Mouse (Mus musculus): ENCODE data around the gene Cd3g. TPM values are rescaled to one million over a fixed set of nuclear protein-coding genes. Genes with fewer than 3 reads are reported as not detected.
A peak's percentile ranks its signal among the peaks of the same experiment; 100 is the strongest.

The Cd3g gene
- total and polyA plus RNA-seq, 2 experiments from 2014 or later = not detected

DNA sequence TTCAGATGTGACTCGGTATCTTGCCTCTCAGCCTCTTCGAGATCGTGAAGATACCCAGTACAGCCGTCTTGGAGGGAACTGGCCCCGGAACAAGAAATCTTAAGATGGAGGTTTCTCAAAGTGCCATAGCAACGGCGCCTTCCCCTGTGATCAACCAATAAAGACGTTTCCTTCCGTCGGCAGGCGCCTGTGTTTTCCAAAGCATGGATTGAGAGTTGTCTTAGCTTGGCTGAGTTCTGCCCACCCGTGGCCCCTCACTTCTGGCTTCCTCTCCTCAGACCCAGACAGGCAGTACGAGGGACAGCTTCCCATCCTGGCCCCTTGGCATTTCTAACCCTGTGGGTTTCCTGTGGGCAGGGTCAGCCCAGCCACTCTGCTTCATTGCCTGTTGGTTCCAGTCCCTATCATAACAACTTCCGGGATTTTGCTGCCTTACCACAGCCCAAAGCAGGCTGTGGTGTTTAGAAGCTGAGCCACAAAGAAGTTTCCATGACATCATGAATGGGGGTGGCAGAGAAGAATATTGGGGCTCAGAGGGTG is 6.1 kb upstream of the Cd3g start:
- Histone ChIP-seq H3K4me1 (ENCODE audit: control insufficient read depth, insufficient read depth) (no peaks in the 10 kb centered on the region), H3K4me2 (ENCODE audit: low read depth, low read length) (peak overlapping the region; percentile 30; the same call in 1 of the 2 replicates), H3K36me3 (replicated peaks; ENCODE audit: control insufficient read depth, insufficient read depth, low read length) (no peaks in the 10 kb centered on the region), H3K27ac (ENCODE audit: low read depth) (peak overlapping the region; percentile 43; the same call in 1 of the 2 replicates), H3K27me3 (ENCODE audit: control insufficient read depth, insufficient read depth, low read length) (no peaks in the 10 kb centered on the region), H3K9ac (replicated peaks; ENCODE audit: low read depth, low read length) (no peak overlapping the region), H3K9me3 (replicated peaks; ENCODE audit: control insufficient read depth, low read length) (no peaks in the 10 kb centered on the region), H3K4me3 (ENCODE audit: low read depth, low read length) (peak overlapping the region; percentile 5; the same call in 1 of the 2 replicates)
- ATAC-seq (ENCODE audit: insufficient read depth, low read depth) = peak; percentile 51
- TF ChIP-seq CTCF (IDR thresholded peaks at IDR 0.05; ENCODE audit: low read depth) (no peak), EP300 (IDR thresholded peaks at IDR 0.05; ENCODE audit: low read depth) (no peak)
- 53% methylated on average over 14 of the region's 14 CpGs for WGBS
- DNase-seq (ENCODE audit: low spot score) = peak; percentile 30

DNA sequence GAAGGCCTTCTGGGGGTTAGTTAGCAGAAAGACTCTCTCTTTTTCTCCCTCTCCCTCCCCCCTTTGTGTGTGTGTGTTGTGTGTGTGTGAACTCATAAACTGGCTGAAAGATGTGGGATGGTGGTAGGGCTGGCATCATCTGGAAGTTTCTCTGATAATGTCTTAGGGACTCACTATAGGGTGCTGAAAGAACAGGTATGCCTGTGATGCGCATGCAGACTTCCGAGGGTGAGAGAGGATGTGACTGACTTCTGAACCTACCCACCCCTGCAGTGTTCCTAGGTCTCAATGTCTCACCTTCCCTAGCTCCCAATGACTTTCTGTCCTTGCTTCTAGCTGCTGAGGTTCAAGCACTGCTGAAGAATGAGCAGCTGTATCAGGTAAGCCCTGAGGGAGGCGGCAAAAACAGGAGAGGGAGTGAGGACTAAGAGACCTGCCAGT is 5.5 kb upstream of the Cd3g start:
- no peaks in the 10 kb centered on the region for H3K27me3 ChIP-seq (ENCODE audit: control insufficient read depth, insufficient read depth, low read length)
- 66% methylated on average over 3 of the region's 3 CpGs for WGBS
- no peaks in the 10 kb centered on the region for H3K9me3 ChIP-seq (replicated peaks; ENCODE audit: control insufficient read depth, low read length)
- ATAC-seq (ENCODE audit: insufficient read depth, low read depth) (no peak), DNase-seq (ENCODE audit: low spot score) (no peak)
- H3K4me3 ChIP-seq (ENCODE audit: low read depth, low read length) = peak overlapping the region; percentile 5; the same call in 1 of the 2 replicates
- no peaks in the 10 kb centered on the region for H3K4me1 ChIP-seq (ENCODE audit: control insufficient read depth, insufficient read depth)
- no peak overlapping the region for H3K9ac ChIP-seq (replicated peaks; ENCODE audit: low read depth, low read length)
- H3K36me3 ChIP-seq (replicated peaks; ENCODE audit: control insufficient read depth, insufficient read depth, low read length) = no peaks in the 10 kb centered on the region
- peak overlapping the region; percentile 30; the same call in 1 of the 2 replicates for H3K4me2 ChIP-seq (ENCODE audit: low read depth, low read length)
- no peak overlapping the region for H3K27ac ChIP-seq (ENCODE audit: low read depth)
- TF ChIP-seq CTCF (IDR thresholded peaks at IDR 0.05; ENCODE audit: low read depth) = no peak
- TF ChIP-seq EP300 (IDR thresholded peaks at IDR 0.05; ENCODE audit: low read depth) = no peak

DNA sequence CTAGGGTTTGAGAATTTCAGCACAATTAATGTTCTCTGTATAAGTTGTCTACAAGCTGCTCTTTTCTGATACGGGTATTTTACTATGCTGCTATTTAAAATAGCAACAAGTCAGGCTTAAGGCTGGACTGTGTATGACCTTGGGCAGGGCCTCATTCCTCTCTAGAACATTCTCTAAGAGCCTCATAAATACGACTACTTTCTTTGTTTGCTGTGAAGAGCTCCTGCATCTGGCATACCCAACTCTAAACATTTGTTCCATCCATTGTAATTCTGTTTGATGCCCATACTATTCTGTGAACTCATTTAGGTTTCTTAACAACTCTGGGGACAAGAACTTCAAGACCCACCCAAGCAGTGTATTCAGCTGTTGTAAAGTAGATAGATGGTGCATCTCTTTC is 2.8 kb upstream of the Cd3g start:
- no peak for TF ChIP-seq EP300 (IDR thresholded peaks at IDR 0.05; ENCODE audit: low read depth)
- TF ChIP-seq CTCF (IDR thresholded peaks at IDR 0.05; ENCODE audit: low read depth) = no peak
- no peak for ATAC-seq (ENCODE audit: insufficient read depth, low read depth)
- H3K4me2 ChIP-seq (ENCODE audit: low read depth, low read length) = peak overlapping the region; percentile 30; the same call in 1 of the 2 replicates
- H3K27me3 ChIP-seq (ENCODE audit: control insufficient read depth, insufficient read depth, low read length) = no peaks in the 10 kb centered on the region
- no peak overlapping the region; the same call in 1 of the 2 replicates for H3K9ac ChIP-seq (replicated peaks; ENCODE audit: low read depth, low read length)
- WGBS = 54% methylated on average over 2 of the region's 2 CpGs
- H3K27ac ChIP-seq (ENCODE audit: low read depth) = no peak overlapping the region
- no peaks in the 10 kb centered on the region for H3K9me3 ChIP-seq (replicated peaks; ENCODE audit: control insufficient read depth, low read length)
- no peak for DNase-seq (ENCODE audit: low spot score)
- H3K4me3 ChIP-seq (ENCODE audit: low read depth, low read length) = peak overlapping the region; percentile 28; the same call in 1 of the 2 replicates
- H3K4me1 ChIP-seq (ENCODE audit: control insufficient read depth, insufficient read depth) = no peaks in the 10 kb centered on the region
- H3K36me3 ChIP-seq (replicated peaks; ENCODE audit: control insufficient read depth, insufficient read depth, low read length) = no peaks in the 10 kb centered on the region

DNA sequence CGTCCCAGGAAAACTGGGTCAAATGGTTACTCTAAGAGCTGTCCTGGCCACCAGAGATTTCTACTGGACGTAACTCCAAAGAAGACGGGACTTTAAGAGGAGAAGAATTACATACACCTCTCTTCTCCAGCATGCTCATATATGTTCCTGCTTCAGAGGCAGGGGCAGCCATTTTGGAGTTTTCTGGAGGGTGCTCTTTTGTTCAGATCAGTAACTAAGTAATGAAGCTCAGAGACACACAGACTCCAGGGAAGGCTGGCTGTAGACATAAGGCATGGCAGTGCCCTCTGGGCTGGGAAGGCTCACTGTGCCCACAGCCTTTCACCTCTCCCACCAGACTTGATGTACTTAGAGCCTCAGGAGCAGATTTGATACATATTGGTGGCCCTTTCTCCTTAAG is 2.3 kb upstream of the Cd3g start:
- Histone ChIP-seq H3K9me3 (replicated peaks; ENCODE audit: control insufficient read depth, low read length) (no peaks in the 10 kb centered on the region), H3K36me3 (replicated peaks; ENCODE audit: control insufficient read depth, insufficient read depth, low read length) (no peaks in the 10 kb centered on the region), H3K27ac (ENCODE audit: low read depth) (no peak overlapping the region; the same call in 1 of the 2 replicates), H3K4me1 (ENCODE audit: control insufficient read depth, insufficient read depth) (no peaks in the 10 kb centered on the region), H3K9ac (replicated peaks; ENCODE audit: low read depth, low read length) (no peak overlapping the region; the same call in 1 of the 2 replicates), H3K4me2 (ENCODE audit: low read depth, low read length) (peak overlapping the region; percentile 30; the same call in 1 of the 2 replicates), H3K27me3 (ENCODE audit: control insufficient read depth, insufficient read depth, low read length) (no peaks in the 10 kb centered on the region), H3K4me3 (ENCODE audit: low read depth, low read length) (peak overlapping the region; percentile 28; the same call in 1 of the 2 replicates)
- ATAC-seq (ENCODE audit: insufficient read depth, low read depth) (no peak), DNase-seq (ENCODE audit: low spot score) (no peak)
- TF ChIP-seq CTCF (IDR thresholded peaks at IDR 0.05; ENCODE audit: low read depth) = no peak
- no peak for TF ChIP-seq EP300 (IDR thresholded peaks at IDR 0.05; ENCODE audit: low read depth)
- 80% methylated on average over 3 of the region's 3 CpGs for WGBS

DNA sequence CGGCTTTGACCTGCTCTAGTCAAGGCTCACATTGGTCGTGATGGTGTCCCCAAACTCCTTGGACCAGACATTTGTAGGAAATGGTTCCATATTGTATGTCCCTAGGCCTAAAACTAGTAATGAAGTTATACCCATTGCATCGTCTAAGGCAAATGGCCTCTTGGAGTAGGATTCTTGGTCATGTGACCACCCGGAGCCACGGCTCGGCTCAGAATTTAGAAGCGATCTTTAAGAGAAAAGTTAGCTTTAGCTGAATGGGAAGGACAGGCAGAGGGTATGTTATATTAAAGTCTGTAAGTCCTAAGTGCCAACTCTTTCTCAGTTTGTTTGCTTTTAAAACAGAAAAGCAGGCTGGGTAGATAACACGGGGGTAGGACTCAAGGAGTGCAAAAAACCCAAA is 1.9 kb upstream of the Cd3g start:
- Histone ChIP-seq H3K27me3 (ENCODE audit: control insufficient read depth, insufficient read depth, low read length) (no peaks in the 10 kb centered on the region), H3K4me1 (ENCODE audit: control insufficient read depth, insufficient read depth) (no peaks in the 10 kb centered on the region), H3K4me2 (ENCODE audit: low read depth, low read length) (no peak overlapping the region; the same call in 1 of the 2 replicates), H3K36me3 (replicated peaks; ENCODE audit: control insufficient read depth, insufficient read depth, low read length) (no peaks in the 10 kb centered on the region), H3K9ac (replicated peaks; ENCODE audit: low read depth, low read length) (no peak overlapping the region), H3K4me3 (ENCODE audit: low read depth, low read length) (peak overlapping the region; percentile 28; the same call in 1 of the 2 replicates), H3K9me3 (replicated peaks; ENCODE audit: control insufficient read depth, low read length) (no peaks in the 10 kb centered on the region), H3K27ac (ENCODE audit: low read depth) (peak overlapping the region; percentile 57; the same call in 1 of the 2 replicates)
- ATAC-seq (ENCODE audit: insufficient read depth, low read depth) (no peak), DNase-seq (ENCODE audit: low spot score) (no peak)
- TF ChIP-seq CTCF (IDR thresholded peaks at IDR 0.05; ENCODE audit: low read depth) = no peak
- TF ChIP-seq EP300 (IDR thresholded peaks at IDR 0.05; ENCODE audit: low read depth) = no peak
- 75% methylated on average over 8 of the region's 8 CpGs for WGBS

Measured in heart, postnatal 0 days (tissue).